Mouse (Mus musculus): ENCODE results near the gene Dab1. TPM values are rescaled to one million over a fixed set of nuclear protein-coding genes. Genes with fewer than 3 reads are reported as not detected.

Gene Dab1
- polyA plus RNA-seq, 1 experiment from 2014 or later = 0.39 TPM

- ATAC-seq (no peak), DNase-seq (ENCODE audit: low spot score) (no peak)
- Histone ChIP-seq H3K27ac (ENCODE audit: low read length) (no peak overlapping the region), H3K4me3 (ENCODE audit: low read depth, low read length) (no peak overlapping the region), H3K4me2 (replicated peaks; ENCODE audit: low read depth, low read length) (no peak overlapping the region), H3K9me3 (ENCODE audit: low read length) (no peaks in the 10 kb centered on the region), H3K4me1 (ENCODE audit: insufficient read depth, low read depth, low read length) (no peaks in the 10 kb centered on the region), H3K36me3 (ENCODE audit: insufficient read depth, low read length) (no peaks in the 10 kb centered on the region), H3K27me3 (replicated peaks; ENCODE audit: insufficient read depth, low read length) (no peaks in the 10 kb centered on the region), H3K9ac (replicated peaks; ENCODE audit: low read depth) (no peak overlapping the region)
- WGBS = 68% methylated on average over 3 of the region's 3 CpGs
- TF ChIP-seq CTCF (IDR thresholded peaks at IDR 0.05) = no peak
- no peak for TF ChIP-seq EP300 (IDR thresholded peaks at IDR 0.05)
Measured at GRCm38 (mm10) chr4:104644357-104644630, 1025.1 kb downstream of the Dab1 start.

GRCm38 (mm10) chr4:104644862-104645261 lies 1025.7 kb downstream of the Dab1 start:
- no peaks in the 10 kb centered on the region for H3K36me3 ChIP-seq (ENCODE audit: insufficient read depth, low read length)
- no peaks in the 10 kb centered on the region for H3K9me3 ChIP-seq (ENCODE audit: low read length)
- H3K4me1 ChIP-seq (ENCODE audit: insufficient read depth, low read depth, low read length) = no peaks in the 10 kb centered on the region
- H3K4me2 ChIP-seq (replicated peaks; ENCODE audit: low read depth, low read length) = no peak overlapping the region
- ATAC-seq (no peak), DNase-seq (ENCODE audit: low spot score) (no peak)
- H3K27me3 ChIP-seq (replicated peaks; ENCODE audit: insufficient read depth, low read length) = no peaks in the 10 kb centered on the region
- H3K4me3 ChIP-seq (ENCODE audit: low read depth, low read length) = no peak overlapping the region
- WGBS = 97% methylated on average over 4 of the region's 4 CpGs
- no peak overlapping the region for H3K27ac ChIP-seq (ENCODE audit: low read length)
- TF ChIP-seq EP300 (IDR thresholded peaks at IDR 0.05) = no peak
- no peak for TF ChIP-seq CTCF (IDR thresholded peaks at IDR 0.05)
- H3K9ac ChIP-seq (replicated peaks; ENCODE audit: low read depth) = no peak overlapping the region

- no peak overlapping the region for H3K4me2 ChIP-seq (replicated peaks; ENCODE audit: low read depth, low read length)
- WGBS = 60% methylated on average over 6 of the region's 6 CpGs
- H3K9ac ChIP-seq (replicated peaks; ENCODE audit: low read depth) = no peak overlapping the region
- H3K36me3 ChIP-seq (ENCODE audit: insufficient read depth, low read length) = no peaks in the 10 kb centered on the region
- no peaks in the 10 kb centered on the region for H3K27me3 ChIP-seq (replicated peaks; ENCODE audit: insufficient read depth, low read length)
- H3K4me3 ChIP-seq (ENCODE audit: low read depth, low read length) = no peak overlapping the region
- H3K9me3 ChIP-seq (ENCODE audit: low read length) = no peaks in the 10 kb centered on the region
- no peak overlapping the region for H3K27ac ChIP-seq (ENCODE audit: low read length)
- TF ChIP-seq CTCF (IDR thresholded peaks at IDR 0.05) = no peak
- TF ChIP-seq EP300 (IDR thresholded peaks at IDR 0.05) = no peak
- ATAC-seq = no peak
- H3K4me1 ChIP-seq (ENCODE audit: insufficient read depth, low read depth, low read length) = no peaks in the 10 kb centered on the region
- DNase-seq (ENCODE audit: low spot score) = no peak
Measured at GRCm38 (mm10) chr4:104651761-104652160, 1032.6 kb downstream of the Dab1 start.

- TF ChIP-seq CTCF (IDR thresholded peaks at IDR 0.05) (no peak), EP300 (IDR thresholded peaks at IDR 0.05) (no peak)
- H3K9ac ChIP-seq (replicated peaks; ENCODE audit: low read depth) = no peak overlapping the region
- no peaks in the 10 kb centered on the region for H3K27me3 ChIP-seq (replicated peaks; ENCODE audit: insufficient read depth, low read length)
- no peak overlapping the region for H3K27ac ChIP-seq (ENCODE audit: low read length)
- no peak for DNase-seq (ENCODE audit: low spot score)
- no peak for ATAC-seq
- 55% methylated on average over 7 of the region's 7 CpGs for WGBS
- H3K36me3 ChIP-seq (ENCODE audit: insufficient read depth, low read length) = no peaks in the 10 kb centered on the region
- H3K4me2 ChIP-seq (replicated peaks; ENCODE audit: low read depth, low read length) = no peak overlapping the region
- no peaks in the 10 kb centered on the region for H3K4me1 ChIP-seq (ENCODE audit: insufficient read depth, low read depth, low read length)
- H3K9me3 ChIP-seq (ENCODE audit: low read length) = no peaks in the 10 kb centered on the region
- no peak overlapping the region for H3K4me3 ChIP-seq (ENCODE audit: low read depth, low read length)
Measured at GRCm38 (mm10) chr4:104656728-104657127, 1037.6 kb downstream of the Dab1 start.

- DNase-seq (ENCODE audit: low spot score) = no peak
- no peak for ATAC-seq
- no peaks in the 10 kb centered on the region for H3K4me1 ChIP-seq (ENCODE audit: insufficient read depth, low read depth, low read length)
- H3K27ac ChIP-seq (ENCODE audit: low read length) = no peak overlapping the region
- no peak overlapping the region for H3K4me2 ChIP-seq (replicated peaks; ENCODE audit: low read depth, low read length)
- 74% methylated on average over 12 of the region's 12 CpGs for WGBS
- H3K36me3 ChIP-seq (ENCODE audit: insufficient read depth, low read length) = no peaks in the 10 kb centered on the region
- no peaks in the 10 kb centered on the region for H3K9me3 ChIP-seq (ENCODE audit: low read length)
- no peak overlapping the region for H3K9ac ChIP-seq (replicated peaks; ENCODE audit: low read depth)
- TF ChIP-seq CTCF (IDR thresholded peaks at IDR 0.05) = no peak
- TF ChIP-seq EP300 (IDR thresholded peaks at IDR 0.05) = no peak
- no peaks in the 10 kb centered on the region for H3K27me3 ChIP-seq (replicated peaks; ENCODE audit: insufficient read depth, low read length)
- H3K4me3 ChIP-seq (ENCODE audit: low read depth, low read length) = no peak overlapping the region
Measured at GRCm38 (mm10) chr4:104662841-104663614, 1043.9 kb downstream of the Dab1 start.

- H3K9ac ChIP-seq (replicated peaks; ENCODE audit: low read depth) = no peak overlapping the region
- H3K27me3 ChIP-seq (replicated peaks; ENCODE audit: insufficient read depth, low read length) = no peaks in the 10 kb centered on the region
- no peaks in the 10 kb centered on the region for H3K9me3 ChIP-seq (ENCODE audit: low read length)
- H3K4me3 ChIP-seq (ENCODE audit: low read depth, low read length) = no peak overlapping the region
- no peaks in the 10 kb centered on the region for H3K4me1 ChIP-seq (ENCODE audit: insufficient read depth, low read depth, low read length)
- no peaks in the 10 kb centered on the region for H3K36me3 ChIP-seq (ENCODE audit: insufficient read depth, low read length)
- no peak for ATAC-seq
- TF ChIP-seq EP300 (IDR thresholded peaks at IDR 0.05) (no peak), CTCF (IDR thresholded peaks at IDR 0.05) (peak; percentile 62)
- no peak overlapping the region for H3K4me2 ChIP-seq (replicated peaks; ENCODE audit: low read depth, low read length)
- H3K27ac ChIP-seq (ENCODE audit: low read length) = no peak overlapping the region
- peak; percentile 28 for DNase-seq (ENCODE audit: low spot score)
Measured at GRCm38 (mm10) chr4:104665553-104665952, 1046.4 kb downstream of the Dab1 start.
